Mouse (Mus musculus): ENCODE measurements at regions not wholly inside any gene's neighbourhood (a gene's known extent, or its start where the extent isn't known, plus 50 kb on each side); places are given as distances from the start of the nearest gene placed in this dataset.
A peak's percentile ranks its signal among the peaks of the same experiment; 100 is the strongest.

DNA sequence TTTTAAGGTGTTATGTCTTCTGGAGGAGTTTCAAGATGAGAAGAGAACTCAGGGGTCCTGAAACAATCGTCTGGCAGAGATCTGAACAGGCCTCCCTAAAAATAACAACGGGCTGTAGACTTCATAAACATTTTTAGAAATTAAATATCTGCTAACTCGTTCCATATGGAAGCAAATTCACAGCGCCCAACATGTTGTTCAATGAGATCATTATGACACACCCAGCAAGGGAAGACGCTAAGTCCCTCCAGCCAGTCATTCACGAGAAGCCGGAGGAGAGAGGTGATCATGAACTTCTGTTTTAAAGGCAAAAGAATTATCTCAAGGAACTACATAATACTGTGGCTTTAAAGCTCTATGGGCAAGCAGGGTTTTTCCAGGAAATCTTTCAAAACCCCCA, 334.8 kb downstream of the Efna5 start:
- intact Hi-C loops (cut with DNase I), result no loop called here
- no peak for DNase-seq (ENCODE audit: low spot score in 2 of 2)

DNA sequence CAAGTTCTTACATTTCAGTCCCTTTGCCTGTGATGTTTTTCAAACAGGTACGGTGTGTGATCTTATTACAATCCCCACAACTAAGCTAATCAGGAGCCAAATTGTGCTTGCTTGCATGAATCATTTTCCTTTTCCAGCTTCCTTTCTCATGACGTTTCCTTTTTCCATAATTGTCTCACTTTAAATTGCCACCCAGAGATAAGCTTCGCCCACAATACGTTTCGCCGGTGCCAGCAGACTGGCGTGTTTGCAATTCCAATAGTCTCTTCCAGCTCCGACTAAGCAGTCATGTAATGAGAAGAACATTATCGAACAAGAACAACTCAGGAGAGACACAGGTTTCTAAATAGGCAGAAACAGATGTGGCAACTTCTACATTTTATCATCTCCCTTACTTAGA, 335.8 kb downstream of the Efna5 start:
- intact Hi-C loops (cut with DNase I), result no loop called here
- peak; percentile 32 to 88 for DNase-seq (ENCODE audit: low spot score in 2 of 2)

DNA sequence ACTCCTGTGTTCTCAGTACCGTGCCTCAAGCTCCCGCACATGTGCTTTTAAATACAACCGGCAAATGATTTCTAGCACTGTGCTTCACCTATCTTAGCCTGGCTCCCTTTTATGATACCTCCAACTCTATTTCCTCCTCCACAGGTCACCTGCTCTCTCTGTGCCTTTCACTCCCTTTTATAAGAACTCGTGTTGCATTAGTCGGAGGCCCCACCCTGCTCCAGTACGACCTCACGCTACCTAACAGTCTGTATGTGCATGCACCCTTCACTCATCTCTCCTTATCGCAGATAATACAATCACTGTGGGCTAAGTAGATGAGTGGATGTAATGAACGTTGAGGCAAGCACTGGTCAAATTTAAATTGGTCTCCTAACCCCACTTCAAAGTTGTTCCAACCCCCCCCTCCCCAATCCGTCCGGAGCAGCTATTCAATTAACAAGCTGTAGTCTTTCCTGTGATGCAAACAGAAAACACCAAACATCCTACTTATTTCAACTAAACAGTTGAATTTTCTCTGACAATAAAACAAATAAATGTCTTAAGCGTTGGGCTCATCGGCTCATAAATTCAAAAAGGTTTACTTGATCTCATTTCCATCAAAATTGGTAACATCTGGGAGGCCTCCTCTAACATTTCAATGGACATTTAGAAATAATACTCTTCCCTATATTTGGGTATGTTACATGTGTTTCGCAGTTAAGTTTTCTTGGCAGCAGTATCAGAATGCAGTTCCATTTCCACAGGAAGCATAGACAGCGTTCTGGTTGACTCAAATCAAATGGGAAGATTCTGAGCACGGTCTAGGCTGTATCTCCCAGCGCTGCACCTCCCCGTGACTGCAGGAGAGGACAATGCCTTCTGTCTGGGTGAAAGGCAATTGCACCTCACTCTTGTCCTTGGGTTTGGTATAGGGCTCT, 337.8 kb downstream of the Efna5 start:
- DNase-seq (ENCODE audit: low spot score in 2 of 2), result no peak
- intact Hi-C loops (cut with DNase I), result no loop called here

DNA sequence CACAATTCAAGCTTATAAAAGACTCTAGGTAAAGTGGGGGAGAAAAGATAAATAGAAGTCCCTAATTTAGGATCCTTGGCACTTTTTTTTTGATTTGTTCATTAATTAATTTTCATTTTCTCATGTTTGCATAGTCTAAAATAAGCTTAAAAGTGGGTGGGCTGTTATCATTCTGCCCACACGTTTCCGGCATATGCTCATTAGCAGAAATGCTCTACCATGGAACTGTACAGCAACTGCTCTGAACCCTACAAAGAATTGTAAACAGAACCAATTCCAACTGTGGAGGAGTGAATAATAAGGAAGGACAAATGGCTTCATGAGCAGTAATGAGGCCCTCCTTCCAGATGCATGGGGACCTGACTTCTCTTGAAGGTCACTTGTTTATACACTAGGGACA, 351.2 kb downstream of the Efna5 start:
- peak in 1 of 2 experiments; percentile 9 for DNase-seq (ENCODE audit: low spot score in 2 of 2)
- intact Hi-C loops (cut with DNase I), result no loop called here

DNA sequence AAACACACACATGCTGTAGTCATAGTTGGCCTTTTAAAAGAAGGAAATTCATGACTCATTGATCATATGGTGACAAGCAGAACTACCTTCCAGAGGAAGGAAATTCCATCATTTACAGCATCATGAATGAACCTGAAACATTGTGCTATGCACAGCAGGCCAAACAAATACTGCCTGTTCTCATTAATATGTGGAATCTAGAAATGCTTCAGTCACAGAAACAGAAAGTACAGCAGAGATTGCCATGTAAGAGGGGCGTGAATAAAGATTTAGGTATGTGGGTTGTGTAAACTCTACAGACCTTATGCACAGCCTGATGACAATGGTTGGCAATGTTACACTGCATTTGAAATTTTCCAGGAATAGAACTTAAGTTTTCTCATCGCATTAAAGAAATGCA, 353.6 kb downstream of the Efna5 start:
- DNase-seq (ENCODE audit: low spot score in 2 of 2), result no peak
- intact Hi-C loops (cut with DNase I), result no loop called here

DNA sequence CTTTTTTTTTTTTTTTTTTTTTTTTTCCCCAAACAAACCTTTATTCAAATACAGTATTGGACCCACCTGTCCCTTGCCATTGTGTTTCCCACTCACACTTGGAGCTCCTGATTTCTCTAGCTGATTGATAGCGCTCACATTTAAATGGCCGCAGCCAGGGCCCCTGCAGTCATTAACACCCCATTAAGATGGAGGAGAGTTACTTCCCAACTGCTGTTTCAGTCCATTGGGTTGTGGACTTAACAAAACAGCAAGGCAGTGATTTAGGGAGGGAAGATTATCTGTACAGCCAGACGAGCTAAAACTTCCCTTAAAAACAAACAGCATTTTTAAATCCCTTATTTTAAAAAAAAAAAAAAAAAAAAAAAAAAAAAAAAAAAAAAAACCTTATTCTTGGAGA, 367.5 kb downstream of the Efna5 start:
- intact Hi-C loops (cut with DNase I), result no loop called here

DNA sequence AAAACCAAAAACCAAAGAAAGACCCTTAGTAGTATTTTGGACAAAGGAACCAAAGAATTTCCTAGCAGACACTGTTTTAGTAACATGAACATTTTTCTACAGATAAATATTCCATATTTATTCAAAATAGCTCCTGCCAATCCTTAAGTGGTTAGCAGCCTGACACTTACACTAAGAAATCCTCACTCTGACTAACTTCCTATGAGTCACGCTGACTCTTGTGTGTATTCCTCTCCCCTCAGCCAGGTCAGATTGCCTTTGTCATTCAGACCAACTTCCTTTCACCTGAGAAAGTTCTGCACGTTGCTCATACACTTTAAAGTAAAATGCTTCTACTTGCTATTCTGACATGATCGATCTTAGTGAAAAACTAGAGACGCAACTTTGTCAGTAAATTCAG, 370.9 kb downstream of the Efna5 start:
- intact Hi-C loops (cut with DNase I), result no loop called here
- no peak for DNase-seq (ENCODE audit: low spot score in 2 of 2)

More for the DNA sequence above, 367.5 kb downstream of the Efna5 start:
- no peak for DNase-seq (ENCODE audit: low spot score in 2 of 2)

DNA sequence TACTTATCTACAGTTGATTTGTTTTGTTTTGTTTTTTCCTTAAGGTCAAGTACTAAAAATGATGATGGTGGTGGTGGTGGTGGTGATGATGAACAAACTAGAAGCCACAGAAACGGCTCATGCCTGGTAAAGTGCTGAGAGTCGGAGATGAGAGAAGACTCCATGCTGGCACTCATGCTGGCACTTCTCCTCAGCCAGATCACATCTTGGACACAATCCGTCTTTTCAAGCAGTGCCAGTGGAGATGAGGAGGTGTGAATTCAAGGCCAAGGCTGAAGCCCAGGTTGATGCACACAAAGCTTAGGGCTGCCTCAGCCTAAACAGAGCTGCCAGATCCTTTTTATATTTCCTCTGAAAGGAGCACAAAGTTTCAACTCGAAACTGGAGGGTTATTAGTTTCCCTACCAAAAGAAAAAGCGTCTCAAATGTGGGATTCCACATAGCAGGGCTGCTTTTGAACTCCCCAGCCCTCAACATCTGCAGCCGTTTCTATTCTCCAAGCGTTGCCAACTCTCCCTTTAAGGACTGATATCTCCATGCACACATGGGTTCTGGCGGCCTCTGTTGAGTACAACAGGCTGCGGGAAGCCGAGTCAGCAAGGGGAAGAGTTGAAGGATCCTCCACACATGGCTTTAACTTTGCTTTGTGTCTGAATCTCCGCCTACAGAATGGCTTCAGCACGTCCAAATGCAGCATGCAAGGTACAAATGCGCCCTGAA, 373.2 kb downstream of the Efna5 start:
- intact Hi-C loops (cut with DNase I), result no loop called here
- no peak for DNase-seq (ENCODE audit: low spot score in 2 of 2)

DNA sequence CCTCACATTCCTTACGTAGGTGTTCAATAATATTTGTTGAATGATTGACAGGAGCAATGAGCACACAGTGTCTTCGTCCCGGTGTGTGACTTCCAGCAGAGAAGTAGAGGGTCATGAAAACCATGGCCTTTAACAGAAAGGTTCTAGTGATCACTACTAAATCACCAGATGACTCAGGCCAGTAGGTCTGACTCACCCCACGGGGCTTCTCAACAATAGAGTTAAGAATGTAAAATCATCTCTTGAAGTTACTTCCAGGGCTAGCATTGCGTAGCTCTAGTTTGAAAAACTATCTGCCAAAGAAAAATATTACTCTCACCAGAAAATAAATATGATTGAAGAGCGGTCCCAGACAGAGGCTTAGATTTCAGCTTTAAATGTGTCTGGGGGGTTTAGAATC, 376.4 kb downstream of the Efna5 start:
- intact Hi-C loops (cut with DNase I), result no loop called here
- no peak for DNase-seq (ENCODE audit: low spot score in 2 of 2)

DNA sequence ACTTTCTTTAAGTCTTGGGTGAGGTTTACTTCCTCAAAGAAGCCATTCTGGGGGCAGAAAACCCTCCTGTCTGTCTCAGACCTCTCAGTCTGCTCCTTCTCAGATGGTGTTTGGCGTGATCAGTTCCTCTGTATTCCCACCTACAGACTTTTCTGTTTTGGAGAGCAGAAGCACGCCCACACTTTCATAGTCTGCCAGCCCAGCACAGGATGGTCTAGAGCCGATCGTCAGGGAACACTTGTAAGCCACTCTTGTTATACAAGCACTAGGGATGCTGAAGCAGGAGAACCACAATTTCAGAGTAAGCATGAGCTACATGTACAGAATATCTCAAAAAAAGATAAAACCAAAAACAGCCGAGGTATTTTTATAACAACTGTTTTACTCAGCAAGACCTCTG, 410.4 kb downstream of the Efna5 start:
- DNase-seq (ENCODE audit: low spot score in 2 of 2), result peak; percentile 25 to 84
- intact Hi-C loops (cut with DNase I), result loop anchor here (10.0 kb wide), 1 partner anchor 414 kb away; the partner anchor contains the start of gene Efna5

DNA sequence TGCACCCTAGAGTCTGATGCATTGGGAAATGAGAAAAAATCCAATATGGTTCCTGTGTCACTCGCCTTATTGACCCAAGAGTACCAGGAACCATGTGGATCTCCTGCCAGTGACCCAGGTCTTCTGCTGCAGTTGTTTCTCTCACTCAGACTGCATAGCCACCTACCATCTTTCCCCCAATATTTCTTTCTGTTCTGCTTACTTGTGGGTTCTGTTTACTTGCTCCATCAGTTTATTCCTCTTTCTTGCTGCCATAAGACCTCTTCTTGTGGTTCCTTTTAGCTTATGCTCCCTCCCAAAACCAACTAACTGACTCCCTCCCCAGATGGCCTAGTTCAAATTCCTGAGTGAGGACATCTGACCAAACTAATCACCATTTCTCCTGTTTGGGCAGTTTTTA, 411.8 kb downstream of the Efna5 start:
- DNase-seq (ENCODE audit: low spot score in 2 of 2), result no peak
- intact Hi-C loops (cut with DNase I), result no loop called here

DNA sequence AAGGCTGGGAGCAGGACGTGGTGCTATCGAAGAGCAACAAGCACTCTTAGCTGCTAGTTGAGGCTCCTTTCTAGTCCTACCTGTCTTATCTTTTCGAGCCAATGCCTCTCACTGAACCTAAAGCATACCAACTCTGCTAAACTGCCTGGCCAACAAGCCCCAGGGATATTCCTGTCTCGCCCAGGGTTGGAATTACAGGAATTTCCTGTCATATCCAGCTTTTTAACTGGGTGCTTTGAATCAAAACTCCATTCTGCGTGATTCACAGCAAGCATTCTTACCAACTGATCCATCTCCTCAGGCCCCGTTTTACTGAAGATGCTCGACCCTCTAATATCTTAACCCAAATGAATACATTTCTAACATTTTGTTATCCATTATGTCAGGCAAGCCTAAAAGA, 412.3 kb downstream of the Efna5 start:
- intact Hi-C loops (cut with DNase I), result no loop called here
- no peak for DNase-seq (ENCODE audit: low spot score in 2 of 2)

DNA sequence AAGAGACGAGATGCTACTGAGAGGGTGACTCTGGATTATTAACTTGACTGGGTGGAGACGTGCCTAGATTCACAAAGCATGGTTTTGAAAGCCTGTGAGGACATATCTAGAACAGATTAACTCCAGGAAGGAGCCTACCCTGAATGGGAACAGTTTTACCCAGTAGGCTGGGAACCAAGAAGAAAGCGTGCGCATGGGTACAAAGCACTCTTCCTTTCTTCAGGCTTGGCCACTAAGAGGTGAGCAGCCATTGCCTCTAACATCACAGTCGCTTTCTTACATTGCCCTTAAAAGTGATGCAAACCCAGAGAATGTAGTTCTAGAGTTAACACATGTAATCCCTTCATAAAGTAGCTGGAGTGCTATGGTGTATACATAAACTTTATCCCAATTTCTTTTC, 414.0 kb downstream of the Efna5 start:
- DNase-seq (ENCODE audit: low spot score in 2 of 2), result no peak
- intact Hi-C loops (cut with DNase I), result no loop called here

DNA sequence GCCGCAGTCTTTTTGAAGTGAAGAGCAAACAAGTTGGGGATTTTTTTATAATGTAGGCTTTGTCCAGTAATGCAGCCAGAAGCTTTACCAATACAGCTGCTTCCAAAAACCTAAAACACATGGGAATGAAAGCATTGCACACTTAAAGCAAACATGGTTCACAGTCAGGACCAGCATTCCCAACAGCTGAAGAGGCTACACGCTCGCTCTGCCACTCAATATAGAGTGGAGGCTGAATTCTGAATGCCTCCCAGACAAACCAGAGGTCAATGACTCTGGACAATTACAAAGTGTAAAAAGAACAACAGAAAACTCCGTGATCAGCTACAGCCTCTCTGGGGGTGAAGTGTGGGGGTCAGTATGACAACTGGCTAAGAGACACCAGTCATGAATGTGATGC, 416.1 kb downstream of the Efna5 start:
- intact Hi-C loops (cut with DNase I), result no loop called here
- DNase-seq (ENCODE audit: low spot score in 2 of 2), result no peak

DNA sequence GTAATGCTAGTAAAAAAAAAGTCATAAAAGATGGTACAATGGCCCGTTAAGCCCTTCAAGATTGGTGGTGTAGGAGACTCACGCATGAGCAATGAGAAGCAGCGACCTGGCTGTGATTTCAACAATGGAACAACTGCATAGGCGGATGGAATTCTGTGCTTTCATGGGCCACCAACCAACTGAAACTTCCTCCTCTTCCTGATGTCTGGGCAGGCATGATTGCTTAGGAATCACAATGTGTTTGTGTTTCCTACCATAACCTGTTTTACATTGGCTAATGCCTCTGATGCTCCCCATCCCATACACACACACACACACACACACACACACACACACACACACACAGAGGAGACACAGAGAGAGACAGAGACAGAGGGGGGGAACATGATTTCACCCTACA, 416.9 kb downstream of the Efna5 start:
- intact Hi-C loops (cut with DNase I), result no loop called here

DNA sequence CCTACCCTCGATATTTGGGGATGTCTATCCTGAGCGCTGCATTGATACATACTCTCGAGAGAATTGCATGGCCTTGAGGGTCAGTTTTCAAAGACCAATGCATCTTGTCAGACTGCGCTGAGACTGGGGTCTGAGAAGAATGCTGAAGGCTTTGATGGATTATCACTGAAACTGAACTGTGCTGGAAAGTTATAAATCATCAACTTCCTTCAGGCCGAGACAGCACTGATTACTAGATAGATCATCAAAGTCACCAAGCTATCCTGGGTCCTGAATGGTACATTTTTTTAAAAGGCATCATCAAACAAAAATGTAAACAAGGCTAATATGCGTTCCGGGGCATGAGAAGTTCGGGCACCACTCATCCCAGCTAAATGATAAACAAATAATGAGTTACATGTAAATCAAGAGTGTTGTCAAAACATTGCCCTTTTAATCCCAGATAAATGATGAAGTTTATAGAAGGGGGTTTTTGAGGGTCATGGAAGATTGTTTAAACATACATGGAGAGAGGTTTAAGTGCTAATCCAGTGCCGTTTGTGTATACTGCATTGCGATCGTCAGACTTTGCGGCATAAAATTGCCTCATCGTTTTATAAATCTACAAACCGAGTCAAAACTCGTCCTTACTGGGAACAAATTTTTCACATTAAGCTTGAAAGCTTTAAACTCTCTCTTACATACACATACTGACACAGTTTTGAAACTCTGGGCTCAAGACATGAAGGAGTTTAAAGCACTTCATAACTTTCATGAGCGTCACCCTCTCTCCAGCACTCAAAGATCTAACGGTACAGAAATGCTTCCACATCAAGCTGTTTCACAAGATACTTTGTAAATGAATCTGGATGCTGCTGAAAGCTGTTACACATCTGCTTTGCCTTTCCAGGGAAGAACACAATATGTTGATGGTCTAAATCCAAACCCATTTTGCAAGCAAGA, 419.5 kb downstream of the Efna5 start:
- peak in 1 of 2 experiments; percentile 5 for DNase-seq (ENCODE audit: low spot score in 2 of 2)
- intact Hi-C loops (cut with DNase I), result no loop called here

More for the DNA sequence above, 416.9 kb downstream of the Efna5 start:
- DNase-seq (ENCODE audit: low spot score in 2 of 2), result no peak

DNA sequence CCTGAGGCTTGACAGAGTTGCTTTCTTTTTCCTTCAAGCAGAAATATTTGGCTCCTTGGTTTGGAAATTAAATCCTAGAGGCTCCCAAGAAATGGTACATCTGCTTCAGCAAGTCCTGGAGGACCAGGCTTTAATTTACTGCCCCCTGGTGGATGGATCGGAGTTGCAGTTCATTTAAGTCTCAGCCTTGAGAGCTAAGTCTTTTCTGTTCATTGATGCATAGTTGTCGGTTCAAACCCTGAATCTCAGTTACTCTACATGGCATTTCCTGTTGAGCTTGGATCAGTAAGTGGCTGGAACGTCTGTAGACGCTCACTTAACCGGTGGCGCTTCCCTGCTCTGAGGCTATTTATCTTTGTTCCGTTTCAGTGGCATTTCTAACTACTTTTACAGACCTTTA, 422.2 kb downstream of the Efna5 start:
- intact Hi-C loops (cut with DNase I), result no loop called here
- peak; percentile 24 to 64 for DNase-seq (ENCODE audit: low spot score in 2 of 2)

DNA sequence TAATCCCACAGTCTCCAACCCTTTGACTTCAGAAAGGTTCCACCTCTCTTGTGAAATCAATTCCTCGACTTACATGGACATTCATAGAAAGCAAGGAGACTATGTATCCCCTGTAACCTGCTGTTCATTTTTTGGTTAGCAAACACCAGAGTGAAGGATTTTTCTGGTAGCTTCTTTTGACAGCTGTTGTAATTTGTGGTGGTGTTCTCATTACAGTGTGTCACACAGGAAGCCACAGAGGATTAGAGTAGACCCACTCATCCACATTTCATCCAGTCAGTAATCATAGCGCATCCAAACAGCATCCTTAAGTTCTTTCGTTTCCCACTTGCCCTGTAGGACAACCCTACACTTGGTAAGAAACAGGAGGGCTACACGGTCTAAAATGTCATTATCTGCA, 443.1 kb downstream of the Efna5 start:
- DNase-seq (ENCODE audit: low spot score in 2 of 2), result no peak
- intact Hi-C loops (cut with DNase I), result no loop called here

DNA sequence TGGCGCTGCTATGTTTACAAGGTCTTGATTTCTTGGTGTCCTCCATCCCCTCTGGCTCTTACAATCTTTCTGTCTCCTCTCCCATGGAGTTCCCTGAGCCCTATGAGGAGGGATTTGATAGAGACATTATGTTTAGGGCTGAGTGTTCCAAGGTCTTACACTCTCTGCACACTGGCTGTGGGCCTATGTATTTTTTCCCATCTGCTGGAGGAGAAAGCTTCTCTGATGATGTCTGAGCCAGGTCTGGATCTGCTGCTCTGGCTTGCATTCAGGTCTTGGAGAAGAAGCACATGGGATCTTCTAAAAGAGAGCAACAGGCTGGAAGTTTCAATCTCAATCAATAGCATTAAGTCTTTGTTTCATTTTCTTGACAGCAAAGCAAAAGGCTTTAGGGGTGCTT, 445.1 kb downstream of the Efna5 start:
- intact Hi-C loops (cut with DNase I), result no loop called here
- no peak for DNase-seq (ENCODE audit: low spot score in 2 of 2)
